Mouse (Mus musculus): ENCODE results near the gene Plk1.

Gene Plk1

DNA sequence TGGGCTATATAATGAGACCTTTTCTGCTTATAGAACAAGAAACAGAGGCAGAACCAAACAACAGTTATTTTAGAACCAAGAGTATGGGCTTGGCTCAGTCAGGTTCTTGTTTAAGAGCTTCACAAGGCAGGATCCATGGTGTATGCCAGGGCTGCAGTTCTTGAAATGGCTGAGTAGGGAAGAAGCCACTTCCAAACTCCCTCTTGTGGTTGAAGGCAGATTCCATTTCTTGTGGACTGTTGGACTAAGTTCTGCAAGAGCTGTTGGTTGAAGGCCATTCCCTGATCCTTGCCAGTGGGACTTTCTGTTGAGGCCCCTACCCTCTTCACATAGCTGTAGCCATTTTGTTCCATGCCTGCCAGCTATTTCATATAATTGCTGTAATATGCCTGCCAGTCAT, 34.7 kb downstream of the Plk1 start:
- DNase-seq (ENCODE audit: low read depth) = no peak

DNA sequence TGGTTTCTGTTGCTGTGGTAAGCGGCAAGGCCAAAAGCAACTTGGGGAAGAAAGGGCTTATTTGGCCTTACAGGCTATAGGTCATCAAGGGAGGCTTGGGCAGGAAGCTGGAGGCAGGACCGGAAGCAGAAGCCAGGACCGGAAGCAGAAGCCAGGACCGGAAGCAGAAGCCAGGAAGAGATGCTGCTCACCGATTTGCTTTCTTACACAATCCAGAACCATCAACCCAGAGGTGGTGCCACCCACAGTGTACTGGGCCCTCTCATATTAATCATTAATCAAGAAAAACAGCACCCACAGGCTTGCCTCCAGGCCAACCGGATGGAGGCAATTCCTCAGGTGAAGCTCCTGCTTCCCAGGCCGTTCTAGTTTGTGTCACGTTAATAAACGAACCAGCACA, 37.5 kb downstream of the Plk1 start:
- peak; percentile 3 for DNase-seq (ENCODE audit: low read depth)

- DNase-seq (ENCODE audit: low read depth) = peak; percentile 80
These were observed 38.1 kb downstream of the Plk1 start for GRCm38 (mm10) chr7:122197306-122197705.

DNA sequence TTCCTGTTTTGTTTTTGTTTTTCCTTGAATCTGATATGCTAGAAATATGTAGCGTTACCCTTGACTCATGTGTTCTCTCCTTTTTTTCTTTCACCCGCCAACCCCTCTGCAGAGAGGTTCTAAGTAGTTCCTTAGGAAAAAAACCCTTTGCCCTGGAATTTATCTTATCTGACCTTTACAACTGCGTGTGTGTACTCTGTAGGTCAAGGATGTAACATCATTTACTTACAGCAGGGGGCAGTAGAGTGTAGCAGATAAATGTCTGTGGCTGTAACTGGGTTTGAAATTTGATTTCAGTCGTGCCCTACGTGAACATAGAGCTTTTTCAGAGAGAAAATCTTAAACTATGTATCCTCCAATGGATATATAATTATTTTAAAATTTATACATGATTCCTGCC, 40.1 kb downstream of the Plk1 start:
- peak; percentile 51 for DNase-seq (ENCODE audit: low read depth)

- no peak for DNase-seq (ENCODE audit: low read depth)
These were observed 44.7 kb downstream of the Plk1 start for GRCm38 (mm10) chr7:122203936-122204335.

GRCm38 (mm10) chr7:122206121-122206520, 46.9 kb downstream of the Plk1 start:
- DNase-seq (ENCODE audit: low read depth) = no peak

DNA sequence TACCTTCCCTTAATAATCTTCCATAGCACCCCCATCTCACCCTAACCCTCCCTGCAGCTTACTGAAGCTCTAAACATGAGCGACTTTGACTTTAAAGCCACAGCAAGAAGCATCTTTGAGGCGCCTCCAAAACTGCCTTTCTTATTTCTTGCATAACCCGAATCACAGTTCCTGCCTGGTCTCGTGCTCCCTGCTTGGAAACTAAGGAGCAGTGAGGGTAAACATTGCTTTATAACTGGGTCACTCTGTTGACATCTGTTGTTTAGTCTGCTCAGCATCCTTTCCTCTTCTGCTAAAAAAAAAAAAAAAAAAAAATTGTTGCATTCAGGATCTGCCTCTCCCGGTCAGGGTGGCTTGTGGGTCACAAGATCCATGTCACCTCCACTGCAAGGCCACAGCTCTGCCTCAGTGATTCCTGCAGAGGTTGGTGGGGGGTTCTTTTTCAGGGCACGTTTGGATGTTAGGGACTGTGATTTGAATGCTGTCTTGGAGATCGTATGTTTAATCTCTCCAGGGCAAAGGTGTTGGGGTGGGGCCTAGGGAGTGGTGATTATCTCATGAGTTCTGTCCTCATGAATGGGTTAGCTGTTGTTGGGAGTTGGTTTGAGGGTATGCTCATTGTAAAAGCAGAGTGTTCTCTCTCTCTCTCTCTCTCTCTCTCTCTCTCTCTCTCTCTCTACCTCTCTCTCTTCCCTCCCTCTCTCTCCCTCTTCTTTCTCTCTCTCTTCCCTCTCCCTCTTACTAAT, 49.2 kb downstream of the Plk1 start:
- DNase-seq (ENCODE audit: low read depth) = no peak

- no peak for DNase-seq (ENCODE audit: low read depth)
These were observed 60.1 kb downstream of the Plk1 start, which contains the start of gene Chp2 for GRCm38 (mm10) chr7:122219315-122219801. Gene Chp2, plus strand, starts transcription at chr7:122219496.

Data from naive thymus-derived CD4-positive, alpha-beta T cell, adult 2 months (primary cell).